Mouse (Mus musculus): ENCODE data around the gene Galk1.

- TF ChIP-seq CTCF (IDR thresholded peaks at IDR 0.05; ENCODE audit: low read depth) (no peak), EP300 (IDR thresholded peaks at IDR 0.05; ENCODE audit: low read depth) (no peak)
Observed at GRCm38 (mm10) chr11:116043286-116043685, 30.8 kb upstream of the Galk1 start.

All from liver, embryonic 14.5 days (tissue).